Mouse (Mus musculus) lung, postnatal 0 days (tissue): ENCODE measurements around the gene Gm10309. TPM values are rescaled to one million over a fixed set of nuclear protein-coding genes. Genes with fewer than 3 reads are reported as not detected.

Source experiments
- ATAC-seq: fragments of 200-750 bp; cut with Nextera tagmentation; 2 replicates; pipeline ENCODE4 v1.8.0; 2017; ENCODE audit warnings: moderate library complexity
- DNase-seq: peaks from one replicate; pipeline ENCODE4 v3.0.0-alpha.2; 2016; ENCODE audit warnings: low spot score
- H3K27ac ChIP-seq: fragments of 300-500 bp; sonication (generic); 2 replicates; pipeline ENCODE4 v1.5.1; 2014; ENCODE audit warnings: antibody characterized with exemption, mild to moderate bottlenecking, low read length, mixed read lengths
- H3K27me3 ChIP-seq: fragments of 300-500 bp; sonication (generic); replicated peaks from 2 replicates; pipeline ENCODE4 v1.6.1; 2014; ENCODE audit warnings: low read length, mixed read lengths; ENCODE audit not compliant: insufficient read depth
- H3K36me3 ChIP-seq: fragments of 300-500 bp; sonication (generic); 2 replicates; pipeline ENCODE4 v1.6.1; 2014; ENCODE audit warnings: low read length, mixed read lengths; ENCODE audit not compliant: insufficient read depth
- H3K4me1 ChIP-seq: fragments of 300-500 bp; sonication (generic); 2 replicates; pipeline ENCODE4 v1.6.1; 2014; ENCODE audit warnings: antibody characterized with exemption, low read depth, low read length, mixed read lengths; ENCODE audit not compliant: insufficient read depth
- H3K4me2 ChIP-seq: fragments of 300-500 bp; sonication (generic); replicated peaks from 2 replicates; pipeline ENCODE4 v1.6.1; 2014; ENCODE audit warnings: low read depth, mild to moderate bottlenecking, low read length, moderate library complexity, mixed read lengths
- H3K4me3 ChIP-seq: fragments of 300-500 bp; sonication (generic); 2 replicates; pipeline ENCODE4 v1.5.1; 2014; ENCODE audit warnings: low read depth, low read length
- H3K9ac ChIP-seq: fragments of 300-500 bp; sonication (generic); replicated peaks from 2 replicates; pipeline ENCODE4 v1.6.1; 2014; ENCODE audit warnings: low read depth, mild to moderate bottlenecking
- H3K9me3 ChIP-seq: fragments of 300-500 bp; sonication (generic); 2 replicates; pipeline ENCODE4 v1.6.1; 2016; ENCODE audit warnings: low read length, mixed read lengths
- CTCF ChIP-seq: IDR thresholded peaks from 2 replicates; pipeline ENCODE4 v1.5.1; 2016; ENCODE audit warnings: antibody characterized with exemption, mild to moderate bottlenecking
- EP300 ChIP-seq: IDR thresholded peaks from 2 replicates; pipeline ENCODE4 v1.6.1; 2016; ENCODE audit warnings: antibody characterized with exemption, mild to moderate bottlenecking, control low read depth
- WGBS: fragments of 180-500 bp; shearing (Covaris S2); extraction: QIAGEN DNeasy Blood & Tissue Kit; methylation state at CpG from one replicate; pipeline ENCODE4 v1.1.7; 2014; 5-methylcytosine and 5-hydroxymethylcytosine counted together
- polyA plus RNA-seq: library from polyadenylated mRNA; unstranded; fragments of >200 nt; fragmentation: Nextera tagmentation; extraction: Ambion mirVana; gene quantifications from 2 replicates; pipeline ENCODE4 v1.2.1, GENCODE M21; 2015

Gm10309 gene
- polyA plus RNA-seq, 1 experiment from 2014 or later = 0.54 TPM

- Histone ChIP-seq H3K9ac (no peak overlapping the region), H3K9me3 (no peaks in the 10 kb centered on the region), H3K4me1 (no peaks in the 10 kb centered on the region; the same call in 1 of the 2 replicates), H3K27me3 (no peaks in the 10 kb centered on the region), H3K4me2 (no peak overlapping the region), H3K36me3 (no peaks in the 10 kb centered on the region), H3K27ac (no peak overlapping the region), H3K4me3 (no peak overlapping the region)
- ATAC-seq (no peak), DNase-seq (no peak)
- WGBS = 85% methylated on average over 7 of the region's 7 CpGs
- TF ChIP-seq EP300 = no peak
- TF ChIP-seq CTCF = no peak
Measured at GRCm38 (mm10) chr17:86466412-86466811, 38.6 kb downstream of the Gm10309 start.

- no peak overlapping the region for H3K9ac ChIP-seq
Measured at GRCm38 (mm10) chr17:86465865-86466264, 39.2 kb downstream of the Gm10309 start.

GRCm38 (mm10) chr17:86464689-86465363, 40.2 kb downstream of the Gm10309 start:
- no peak overlapping the region for H3K4me3 ChIP-seq
- DNase-seq (no peak), ATAC-seq (no peak)
- no peak overlapping the region for H3K9ac ChIP-seq
- no peak overlapping the region for H3K27ac ChIP-seq
- H3K4me1 ChIP-seq = no peaks in the 10 kb centered on the region
- H3K36me3 ChIP-seq = no peaks in the 10 kb centered on the region
- H3K27me3 ChIP-seq = no peaks in the 10 kb centered on the region
- 79% methylated on average over 16 of the region's 16 CpGs for WGBS
- TF ChIP-seq CTCF (no peak), EP300 (no peak)
- H3K9me3 ChIP-seq = no peaks in the 10 kb centered on the region
- H3K4me2 ChIP-seq = no peak overlapping the region

More at GRCm38 (mm10) chr17:86465865-86466264, 39.2 kb downstream of the Gm10309 start:
- Histone ChIP-seq H3K4me1 (no peaks in the 10 kb centered on the region; the same call in 1 of the 2 replicates), H3K27ac (no peak overlapping the region), H3K36me3 (no peaks in the 10 kb centered on the region), H3K4me2 (no peak overlapping the region), H3K4me3 (no peak overlapping the region), H3K9me3 (no peaks in the 10 kb centered on the region), H3K27me3 (no peaks in the 10 kb centered on the region)
- no peak for TF ChIP-seq CTCF
- TF ChIP-seq EP300 = no peak
- ATAC-seq = no peak
- DNase-seq = no peak
- 75% methylated on average over 13 of the region's 13 CpGs for WGBS

- 85% methylated on average over 8 of the region's 8 CpGs for WGBS
- Histone ChIP-seq H3K9ac (no peak overlapping the region), H3K36me3 (no peaks in the 10 kb centered on the region), H3K27me3 (no peaks in the 10 kb centered on the region), H3K4me3 (no peak overlapping the region), H3K4me2 (no peak overlapping the region), H3K4me1 (no peaks in the 10 kb centered on the region), H3K9me3 (no peaks in the 10 kb centered on the region), H3K27ac (no peak overlapping the region)
- DNase-seq (no peak), ATAC-seq (no peak)
- TF ChIP-seq CTCF = no peak
- TF ChIP-seq EP300 = no peak
Measured at GRCm38 (mm10) chr17:86464197-86464596, 40.8 kb downstream of the Gm10309 start.

GRCm38 (mm10) chr17:86463369-86463768, 41.7 kb downstream of the Gm10309 start:
- Histone ChIP-seq H3K27me3 (no peaks in the 10 kb centered on the region), H3K4me3 (no peak overlapping the region), H3K9me3 (no peaks in the 10 kb centered on the region), H3K9ac (no peak overlapping the region), H3K36me3 (no peaks in the 10 kb centered on the region), H3K4me1 (no peaks in the 10 kb centered on the region), H3K4me2 (no peak overlapping the region), H3K27ac (no peak overlapping the region)
- ATAC-seq (no peak), DNase-seq (no peak)
- TF ChIP-seq CTCF (no peak), EP300 (no peak)
- WGBS = 70% methylated on average over 3 of the region's 3 CpGs

- no peak overlapping the region for H3K27ac ChIP-seq
- 74% methylated on average over 17 of the region's 17 CpGs for WGBS
Measured at GRCm38 (mm10) chr17:86460645-86461430, 44.2 kb downstream of the Gm10309 start.

More at GRCm38 (mm10) chr17:86460645-86461430, 44.2 kb downstream of the Gm10309 start:
- Histone ChIP-seq H3K9me3 (no peaks in the 10 kb centered on the region), H3K9ac (no peak overlapping the region), H3K27me3 (no peaks in the 10 kb centered on the region), H3K36me3 (no peaks in the 10 kb centered on the region), H3K4me2 (no peak overlapping the region), H3K4me1 (no peaks in the 10 kb centered on the region), H3K4me3 (no peak overlapping the region)
- peak; percentile 44 for TF ChIP-seq CTCF
- no peak for TF ChIP-seq EP300
- ATAC-seq = no peak
- DNase-seq = no peak
